Mouse (Mus musculus) cerebral cortex, adult 2 months (tissue): ENCODE results near the gene Zfp933.

Source experiments
- WGBS: fragments of 180-500 bp; shearing (Covaris S2); methylation state at CpG from one replicate; pipeline ENCODE4 v1.1.7; 2018; 5-methylcytosine and 5-hydroxymethylcytosine counted together

Zfp933 gene

GRCm38 (mm10) chr4:147847614-147848583 is at the start of gene Zfp933:
Gene Zfp933 (minus strand): TSS chr4:147848366.
- WGBS: under 1% methylated on average over 23 of the region's 23 CpGs

DNA sequence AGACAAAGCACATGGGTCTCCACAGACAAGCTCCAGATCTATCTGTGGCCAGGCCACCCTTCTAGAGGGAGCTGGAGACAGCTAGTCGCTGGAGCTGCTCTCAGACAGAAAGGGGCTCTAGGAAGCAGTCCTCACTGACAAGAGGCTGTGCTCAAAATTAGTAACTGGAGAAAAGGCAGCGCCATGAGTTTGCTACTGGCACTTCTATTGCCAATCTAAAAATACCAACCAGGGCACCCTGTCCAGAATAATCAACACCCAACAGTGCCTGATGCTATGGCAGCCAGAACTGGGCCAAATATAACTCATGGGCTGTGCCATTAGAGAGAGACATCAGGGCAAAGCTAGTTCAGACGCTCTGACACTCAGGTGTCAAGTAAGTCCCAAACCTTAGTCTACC is 49.2 kb upstream of the Zfp933 start:
- 41% methylated on average over 3 of the region's 3 CpGs for WGBS

DNA sequence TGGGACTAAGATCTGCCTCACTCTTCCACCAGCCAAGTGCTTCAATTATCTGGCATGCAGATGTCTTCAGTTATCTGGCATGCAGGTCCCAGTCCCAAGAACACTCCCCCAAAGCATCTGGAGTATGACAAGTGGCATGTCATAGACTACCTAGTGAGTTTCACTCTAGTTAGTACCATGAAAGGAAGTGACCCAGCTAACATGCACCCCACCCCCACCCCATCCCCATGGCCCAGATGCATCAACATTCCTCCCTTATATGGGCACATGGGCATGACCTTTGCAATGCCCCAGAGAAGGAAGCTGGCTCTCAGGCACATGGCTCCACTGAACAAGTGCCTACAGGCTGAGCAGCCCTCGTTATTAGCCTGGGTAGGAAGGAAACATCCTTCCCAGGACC is 48.2 kb upstream of the Zfp933 start:
- 44% methylated on average over 1 of the region's 1 CpGs for WGBS

DNA sequence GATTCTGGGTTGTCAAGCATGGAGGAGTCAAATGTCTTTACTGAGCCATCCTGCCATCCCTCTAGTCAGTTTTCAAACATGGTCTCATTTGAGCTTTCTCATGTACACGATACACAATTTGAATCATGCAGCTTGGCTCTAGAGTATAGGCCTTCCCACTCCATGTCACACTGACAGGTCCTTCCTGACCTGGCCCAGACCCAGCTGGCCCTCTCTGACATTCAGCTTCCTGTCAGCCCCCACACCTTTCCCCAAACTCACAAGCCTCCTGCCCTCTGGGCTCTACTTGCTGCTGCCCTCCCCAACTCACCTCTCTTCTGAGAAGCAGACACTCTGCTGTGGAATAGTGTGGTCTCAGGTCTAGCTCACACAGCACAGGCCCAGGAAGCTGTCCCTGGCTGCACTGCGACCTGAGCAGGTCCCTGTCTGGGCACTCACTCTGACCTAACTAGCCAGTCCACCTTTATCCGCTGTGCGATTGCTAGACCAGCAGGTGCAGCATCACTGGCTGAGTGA is 47.7 kb upstream of the Zfp933 start:
- 81% methylated on average over 4 of the region's 4 CpGs for WGBS

DNA sequence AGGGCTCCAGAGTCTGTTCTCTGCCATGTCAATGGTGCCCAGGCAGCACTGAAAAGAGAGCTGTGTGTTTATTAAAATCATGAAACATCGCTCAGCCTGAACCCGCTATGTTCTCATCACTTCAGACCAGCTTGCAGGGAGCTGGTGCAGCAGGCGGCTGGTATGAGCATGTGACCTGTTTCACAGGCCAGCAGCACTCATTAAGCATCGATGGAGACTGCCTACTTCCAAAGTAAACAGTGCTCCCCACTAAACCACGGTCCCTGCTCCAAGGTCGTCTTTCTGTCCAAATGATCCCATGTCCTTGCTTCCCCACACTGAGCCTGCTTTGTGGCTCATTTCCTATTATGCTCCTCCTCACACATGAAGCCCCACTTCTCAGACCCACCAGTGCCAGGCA is 42.2 kb upstream of the Zfp933 start:
- WGBS: 64% methylated on average over 6 of the region's 6 CpGs

- WGBS: 71% methylated on average over 4 of the region's 4 CpGs
Observed at GRCm38 (mm10) chr4:147888237-147888636, 40.1 kb upstream of the Zfp933 start.

DNA sequence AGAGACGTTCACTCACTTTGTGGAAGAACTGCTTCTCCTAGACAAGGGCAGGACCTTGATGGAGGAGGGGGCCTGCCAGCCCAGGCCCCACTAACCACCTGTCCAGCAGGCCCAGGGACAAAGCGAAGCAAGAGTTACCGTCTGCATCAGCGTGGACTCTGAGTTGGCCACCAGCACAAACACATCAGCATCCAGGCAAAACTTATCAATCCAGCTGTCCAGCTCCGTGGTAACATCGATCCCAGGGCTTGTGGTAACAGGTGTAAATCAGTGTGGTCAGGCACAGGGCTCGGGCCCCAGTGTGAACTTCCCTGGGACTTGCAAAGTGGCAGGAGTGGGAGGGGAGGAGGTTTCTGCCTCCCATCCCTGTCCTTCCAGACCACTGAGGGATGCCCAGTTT is 39.1 kb upstream of the Zfp933 start:
- WGBS: 94% methylated on average over 7 of the region's 7 CpGs

GRCm38 (mm10) chr4:147886158-147886557 is 38.0 kb upstream of the Zfp933 start:
- 94% methylated on average over 12 of the region's 12 CpGs for WGBS

GRCm38 (mm10) chr4:147884138-147884537 is 36.0 kb upstream of the Zfp933 start:
- 77% methylated on average over 3 of the region's 3 CpGs for WGBS

DNA sequence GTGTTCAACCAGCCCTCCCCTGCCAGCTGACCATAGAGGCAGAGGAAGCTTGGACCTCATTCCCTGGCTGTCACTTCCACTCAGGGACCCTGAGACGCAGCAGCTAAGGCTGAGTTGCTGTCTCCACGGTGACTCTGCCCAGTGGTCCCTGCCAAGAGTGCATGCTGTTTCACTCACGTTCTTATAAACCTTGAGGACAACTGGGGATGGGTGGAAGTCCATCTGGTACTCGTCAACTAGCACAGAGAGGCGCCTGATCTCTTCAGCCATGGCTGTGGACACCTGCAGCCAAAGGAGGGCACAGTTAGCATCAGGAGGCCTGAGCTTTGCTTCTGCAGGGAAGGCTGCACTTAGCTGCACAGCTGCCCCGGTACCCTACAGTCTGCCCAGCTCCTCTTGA is 34.9 kb upstream of the Zfp933 start:
- WGBS: 59% methylated on average over 6 of the region's 6 CpGs

DNA sequence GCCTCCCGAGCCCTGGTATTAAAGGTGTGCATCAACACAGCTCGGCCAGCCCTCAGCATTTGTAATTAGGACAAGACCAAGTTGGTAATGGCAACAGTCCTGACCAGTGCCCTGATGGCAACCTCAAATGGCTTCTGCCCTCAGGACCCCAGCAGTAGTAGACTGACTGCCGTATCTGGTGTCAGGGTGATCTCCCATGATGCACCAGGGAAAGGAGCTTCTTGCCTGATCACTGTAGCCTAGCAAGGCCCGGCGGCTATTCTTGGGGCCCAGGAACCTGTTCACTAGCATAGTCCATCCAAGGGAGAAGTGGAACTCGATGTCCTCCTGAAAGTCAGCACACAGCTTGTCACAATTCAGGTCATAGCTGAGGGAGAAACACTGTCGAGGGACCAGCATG is 33.6 kb upstream of the Zfp933 start:
- WGBS: 93% methylated on average over 7 of the region's 7 CpGs

GRCm38 (mm10) chr4:147879865-147880264 is 31.7 kb upstream of the Zfp933 start:
- 76% methylated on average over 5 of the region's 5 CpGs for WGBS

- WGBS: 76% methylated on average over 2 of the region's 2 CpGs
Observed at GRCm38 (mm10) chr4:147879456-147879855, 31.3 kb upstream of the Zfp933 start.

DNA sequence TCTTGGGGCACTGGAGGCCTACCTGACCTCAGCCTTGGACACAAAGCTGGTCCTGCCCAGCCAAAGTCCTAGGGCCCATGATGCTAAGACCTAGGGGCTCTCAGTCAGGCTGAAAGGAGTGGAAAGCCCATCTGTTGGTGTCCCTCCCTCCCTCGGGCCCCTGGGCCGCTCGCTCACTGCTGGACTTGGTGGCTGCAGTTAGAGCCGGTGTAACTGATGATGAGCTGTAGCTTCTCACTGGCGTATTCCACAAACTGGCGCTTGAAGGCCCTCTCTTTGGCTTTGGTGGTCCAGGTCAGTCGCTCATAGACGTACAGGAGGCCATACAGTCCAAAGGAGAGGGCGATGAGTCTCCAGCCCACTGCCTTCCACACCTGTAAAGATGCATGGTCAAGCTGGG is 30.4 kb upstream of the Zfp933 start:
- 94% methylated on average over 9 of the region's 9 CpGs for WGBS

GRCm38 (mm10) chr4:147875852-147876575 is 27.8 kb upstream of the Zfp933 start:
- WGBS: 88% methylated on average over 4 of the region's 4 CpGs

DNA sequence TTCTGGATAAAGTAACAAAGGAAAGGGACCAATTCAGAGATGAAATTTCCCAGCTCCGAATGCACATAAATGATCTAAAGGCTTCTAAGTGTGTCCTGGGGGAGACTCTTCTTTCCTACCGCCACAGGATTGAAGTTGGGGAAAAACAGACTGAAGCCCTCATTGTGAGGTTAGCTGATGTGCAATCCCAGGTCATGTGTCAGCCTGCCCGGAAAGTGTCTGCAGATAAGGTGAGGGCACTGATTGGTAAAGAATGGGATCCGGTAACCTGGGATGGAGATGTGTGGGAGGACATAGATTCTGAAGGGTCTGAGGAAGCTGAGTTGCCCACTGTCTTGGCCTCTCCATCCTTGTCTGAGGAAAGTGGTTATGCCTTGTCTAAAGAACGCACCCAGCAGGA is 21.1 kb upstream of the Zfp933 start:
- WGBS: 7% methylated on average over 5 of the region's 5 CpGs

- WGBS: under 1% methylated on average over 30 of the region's 30 CpGs
Observed at GRCm38 (mm10) chr4:147868450-147869031, 20.4 kb upstream of the Zfp933 start, which contains the start of the genes Miip and Fv1. Gene Miip (minus strand): TSS chr4:147868816. Gene Fv1 (plus strand): TSS chr4:147868979.

- 5% methylated on average over 22 of the region's 22 CpGs for WGBS
Observed at GRCm38 (mm10) chr4:147867563-147868449, 19.6 kb upstream of the Zfp933 start.

DNA sequence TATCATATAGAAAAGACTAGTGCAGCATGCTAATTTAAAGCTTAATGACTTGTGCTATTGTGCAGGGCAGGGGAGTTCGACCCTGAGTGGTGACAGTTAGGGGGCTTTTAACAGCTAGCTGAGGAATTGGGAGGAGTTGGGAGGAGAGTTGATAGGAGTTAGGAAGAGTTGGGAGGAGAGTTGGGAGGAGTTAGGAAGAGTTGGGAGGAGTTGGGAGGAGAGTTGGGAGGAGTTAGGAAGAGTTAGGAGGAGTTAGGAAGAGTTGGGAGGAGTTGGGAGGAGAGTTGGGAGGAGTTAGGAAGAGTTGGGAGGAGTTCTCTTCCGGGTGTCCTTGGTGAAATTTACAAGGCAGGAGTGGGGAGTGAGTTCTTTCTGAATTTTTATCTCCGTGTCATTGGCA is 18.6 kb upstream of the Zfp933 start:
- WGBS: 46% methylated on average over 3 of the region's 3 CpGs

GRCm38 (mm10) chr4:147866056-147866455 is 17.9 kb upstream of the Zfp933 start:
- 93% methylated on average over 9 of the region's 9 CpGs for WGBS

DNA sequence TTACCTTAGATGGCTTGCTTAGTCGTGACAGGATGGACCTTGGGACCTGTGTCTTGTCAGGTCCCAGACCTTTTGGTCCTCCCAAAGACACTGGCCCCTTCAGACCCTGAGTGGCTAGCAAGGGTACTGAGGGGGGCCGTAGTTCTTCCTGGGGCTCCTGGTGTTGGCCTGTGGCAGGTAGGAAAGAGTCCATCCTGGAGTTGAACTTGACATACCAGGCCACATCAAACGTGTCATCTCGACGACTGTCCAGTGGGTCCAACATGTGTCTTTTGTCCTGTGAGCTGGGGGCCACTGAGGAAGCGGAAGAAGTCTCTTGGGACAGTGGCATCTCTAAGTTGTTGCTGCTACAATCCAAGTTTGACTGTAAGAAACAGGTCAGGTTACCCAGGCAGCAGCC is 17.5 kb upstream of the Zfp933 start:
- 92% methylated on average over 6 of the region's 6 CpGs for WGBS
